Mouse (Mus musculus): ENCODE measurements around the gene Foxp1. TPM values are rescaled to one million over a fixed set of nuclear protein-coding genes. Genes with fewer than 3 reads are reported as not detected.

Gene Foxp1
- polyA plus RNA-seq, 1 experiment = 162 TPM

GRCm38 (mm10) chr6:99160348-99160693 is 362.2 kb downstream of the Foxp1 start:
- WGBS = 90% methylated on average over 9 of the region's 9 CpGs

GRCm38 (mm10) chr6:99159452-99160347 is 362.8 kb downstream of the Foxp1 start:
- no peak overlapping the region for H3K27ac ChIP-seq (ENCODE audit: insufficient read depth, low read length)
- H3K36me3 ChIP-seq (ENCODE audit: control insufficient read depth, insufficient read depth, low read length) = peaks cover 28% of the 10 kb centered on the region
- no peaks in the 10 kb centered on the region; the same call in 1 of the 2 replicates for H3K4me1 ChIP-seq (ENCODE audit: control insufficient read depth, insufficient read depth, insufficient read length)
- no peak overlapping the region for H3K4me3 ChIP-seq (ENCODE audit: extremely low read depth, insufficient read depth, insufficient read length)
- TF ChIP-seq POLR2A (IDR thresholded peaks at IDR 0.05; ENCODE audit: low read depth, low read length) (no peak), CTCF (IDR thresholded peaks at IDR 0.05; ENCODE audit: extremely low read depth, insufficient read depth, insufficient read length, insufficient replicate concordance) (no peak)
- 89% methylated on average over 23 of the region's 23 CpGs for WGBS
- DNase-seq (ENCODE audit: low read depth in 1 of 2, low spot score in 2 of 2) = no peak
- no peaks in the 10 kb centered on the region for H3K27me3 ChIP-seq (ENCODE audit: control insufficient read depth, insufficient read depth, low read length)

More at GRCm38 (mm10) chr6:99160348-99160693, 362.2 kb downstream of the Foxp1 start:
- peaks cover 28% of the 10 kb centered on the region for H3K36me3 ChIP-seq (ENCODE audit: control insufficient read depth, insufficient read depth, low read length)
- no peaks in the 10 kb centered on the region; the same call in 1 of the 2 replicates for H3K4me1 ChIP-seq (ENCODE audit: control insufficient read depth, insufficient read depth, insufficient read length)
- no peak for DNase-seq (ENCODE audit: low read depth in 1 of 2, low spot score in 2 of 2)
- H3K27ac ChIP-seq (ENCODE audit: insufficient read depth, low read length) = no peak overlapping the region
- TF ChIP-seq POLR2A (IDR thresholded peaks at IDR 0.05; ENCODE audit: low read depth, low read length) (no peak), CTCF (IDR thresholded peaks at IDR 0.05; ENCODE audit: extremely low read depth, insufficient read depth, insufficient read length, insufficient replicate concordance) (no peak)
- H3K27me3 ChIP-seq (ENCODE audit: control insufficient read depth, insufficient read depth, low read length) = no peaks in the 10 kb centered on the region
- H3K4me3 ChIP-seq (ENCODE audit: extremely low read depth, insufficient read depth, insufficient read length) = no peak overlapping the region

GRCm38 (mm10) chr6:99153682-99154081 is 368.8 kb downstream of the Foxp1 start:
- TF ChIP-seq CTCF (IDR thresholded peaks at IDR 0.05; ENCODE audit: extremely low read depth, insufficient read depth, insufficient read length, insufficient replicate concordance) = no peak
- no peak for TF ChIP-seq POLR2A (IDR thresholded peaks at IDR 0.05; ENCODE audit: low read depth, low read length)
- H3K4me1 ChIP-seq (ENCODE audit: control insufficient read depth, insufficient read depth, insufficient read length) = no peaks in the 10 kb centered on the region
- 94% methylated on average over 4 of the region's 4 CpGs for WGBS
- H3K36me3 ChIP-seq (ENCODE audit: control insufficient read depth, insufficient read depth, low read length) = peaks cover 10% of the 10 kb centered on the region
- no peak overlapping the region for H3K4me3 ChIP-seq (ENCODE audit: extremely low read depth, insufficient read depth, insufficient read length)
- H3K27ac ChIP-seq (ENCODE audit: insufficient read depth, low read length) = no peak overlapping the region
- DNase-seq (ENCODE audit: low read depth in 1 of 2, low spot score in 2 of 2) = no peak
- no peaks in the 10 kb centered on the region for H3K27me3 ChIP-seq (ENCODE audit: control insufficient read depth, insufficient read depth, low read length)

GRCm38 (mm10) chr6:99146400-99146905 is 376.1 kb downstream of the Foxp1 start:
- Histone ChIP-seq H3K4me1 (ENCODE audit: control insufficient read depth, insufficient read depth, insufficient read length) (no peaks in the 10 kb centered on the region), H3K36me3 (ENCODE audit: control insufficient read depth, insufficient read depth, low read length) (peaks cover 6% of the 10 kb centered on the region; the same call in 1 of the 2 replicates), H3K27ac (ENCODE audit: insufficient read depth, low read length) (no peak overlapping the region), H3K27me3 (ENCODE audit: control insufficient read depth, insufficient read depth, low read length) (no peaks in the 10 kb centered on the region), H3K4me3 (ENCODE audit: extremely low read depth, insufficient read depth, insufficient read length) (no peak overlapping the region)
- 89% methylated on average over 7 of the region's 7 CpGs for WGBS
- DNase-seq (ENCODE audit: low read depth in 1 of 2, low spot score in 2 of 2) = no peak
- no peak for TF ChIP-seq POLR2A (IDR thresholded peaks at IDR 0.05; ENCODE audit: low read depth, low read length)
- no peak for TF ChIP-seq CTCF (IDR thresholded peaks at IDR 0.05; ENCODE audit: extremely low read depth, insufficient read depth, insufficient read length, insufficient replicate concordance)

GRCm38 (mm10) chr6:99145033-99145432 is 377.5 kb downstream of the Foxp1 start:
- H3K27me3 ChIP-seq (ENCODE audit: control insufficient read depth, insufficient read depth, low read length) = no peaks in the 10 kb centered on the region
- TF ChIP-seq POLR2A (IDR thresholded peaks at IDR 0.05; ENCODE audit: low read depth, low read length) (no peak), CTCF (IDR thresholded peaks at IDR 0.05; ENCODE audit: extremely low read depth, insufficient read depth, insufficient read length, insufficient replicate concordance) (no peak)
- no peak overlapping the region for H3K4me3 ChIP-seq (ENCODE audit: extremely low read depth, insufficient read depth, insufficient read length)
- no peak overlapping the region for H3K27ac ChIP-seq (ENCODE audit: insufficient read depth, low read length)
- DNase-seq (ENCODE audit: low read depth in 1 of 2, low spot score in 2 of 2) = no peak
- WGBS = 90% methylated on average over 7 of the region's 7 CpGs
- H3K36me3 ChIP-seq (ENCODE audit: control insufficient read depth, insufficient read depth, low read length) = peaks cover 8% of the 10 kb centered on the region
- no peaks in the 10 kb centered on the region for H3K4me1 ChIP-seq (ENCODE audit: control insufficient read depth, insufficient read depth, insufficient read length)

GRCm38 (mm10) chr6:99143756-99144036 is 378.8 kb downstream of the Foxp1 start:
- H3K27me3 ChIP-seq (ENCODE audit: control insufficient read depth, insufficient read depth, low read length) = no peaks in the 10 kb centered on the region
- H3K36me3 ChIP-seq (ENCODE audit: control insufficient read depth, insufficient read depth, low read length) = peaks cover 9% of the 10 kb centered on the region
- WGBS = 85% methylated on average over 4 of the region's 4 CpGs
- H3K4me3 ChIP-seq (ENCODE audit: extremely low read depth, insufficient read depth, insufficient read length) = no peak overlapping the region
- no peak overlapping the region for H3K27ac ChIP-seq (ENCODE audit: insufficient read depth, low read length)
- TF ChIP-seq CTCF (IDR thresholded peaks at IDR 0.05; ENCODE audit: extremely low read depth, insufficient read depth, insufficient read length, insufficient replicate concordance) (no peak), POLR2A (IDR thresholded peaks at IDR 0.05; ENCODE audit: low read depth, low read length) (no peak)
- no peaks in the 10 kb centered on the region for H3K4me1 ChIP-seq (ENCODE audit: control insufficient read depth, insufficient read depth, insufficient read length)
- no peak for DNase-seq (ENCODE audit: low read depth in 1 of 2, low spot score in 2 of 2)
